Mouse (Mus musculus) forebrain, embryonic 11.5 days (tissue): ENCODE data around the gene Sdk2. TPM values are rescaled to one million over a fixed set of nuclear protein-coding genes. Genes with fewer than 3 reads are reported as not detected.

Experiments
- ATAC-seq: fragments of 200-750 bp; cut with Nextera tagmentation; replicated peaks from 2 replicates; pipeline ENCODE4 v1.8.0; 2017; ENCODE audit warnings: moderate TSS enrichment; ENCODE audit not compliant: low FRiP score
- DNase-seq: peaks from one replicate; pipeline ENCODE4 v3.0.0-alpha.2; 2017; ENCODE audit warnings: low spot score
- H3K27ac ChIP-seq: fragments of 300-500 bp; sonication (generic); 2 replicates; pipeline ENCODE4 v1.5.1; 2014; ENCODE audit warnings: low read depth, low read length
- H3K27me3 ChIP-seq: fragments of 300-500 bp; sonication (generic); 2 replicates; pipeline ENCODE4 v1.6.1; 2014; ENCODE audit warnings: mild to moderate bottlenecking, low read length, mixed read lengths; ENCODE audit not compliant: control insufficient read depth, insufficient read depth
- H3K36me3 ChIP-seq: fragments of 300-500 bp; sonication (generic); 2 replicates; pipeline ENCODE4 v1.6.1; 2014; ENCODE audit warnings: mild to moderate bottlenecking, low read length, moderate library complexity, mixed read lengths; ENCODE audit not compliant: control insufficient read depth, insufficient read depth
- H3K4me1 ChIP-seq: fragments of 300-500 bp; sonication (generic); replicated peaks from 2 replicates; pipeline ENCODE4 v1.6.1; 2014; ENCODE audit warnings: low read length, mixed read lengths; ENCODE audit not compliant: control insufficient read depth, insufficient read depth
- H3K4me2 ChIP-seq: fragments of 300-500 bp; sonication (generic); 2 replicates; pipeline ENCODE4 v1.6.1; 2014; ENCODE audit warnings: low read depth, mild to moderate bottlenecking, low read length, moderate library complexity, mixed read lengths; ENCODE audit not compliant: severe bottlenecking
- H3K4me3 ChIP-seq: fragments of 300-500 bp; sonication (generic); 2 replicates; pipeline ENCODE4 v1.5.1; 2014; ENCODE audit warnings: low read depth, low read length
- H3K9ac ChIP-seq: fragments of 300-500 bp; sonication (generic); 2 replicates; pipeline ENCODE4 v1.6.1; 2014; ENCODE audit warnings: low read length
- H3K9me3 ChIP-seq: fragments of 300-500 bp; sonication (generic); 2 replicates; pipeline ENCODE4 v1.6.1; 2016; ENCODE audit warnings: low read length, mixed read lengths; ENCODE audit not compliant: control insufficient read depth
- WGBS: fragments of 180-500 bp; shearing (Covaris S2); extraction: QIAGEN DNeasy Blood & Tissue Kit; methylation state at CpG from one replicate; pipeline ENCODE4 v1.1.7; 2014; 5-methylcytosine and 5-hydroxymethylcytosine counted together
- polyA plus RNA-seq: library from polyadenylated mRNA; unstranded; fragments of >200 nt; fragmentation: Nextera tagmentation; extraction: Ambion mirVana; gene quantifications from 2 replicates; pipeline ENCODE4 v1.2.1, GENCODE M21; 2014

Sdk2 gene
- polyA plus RNA-seq, 1 experiment from 2014 or later, result 1.5 TPM

DNA sequence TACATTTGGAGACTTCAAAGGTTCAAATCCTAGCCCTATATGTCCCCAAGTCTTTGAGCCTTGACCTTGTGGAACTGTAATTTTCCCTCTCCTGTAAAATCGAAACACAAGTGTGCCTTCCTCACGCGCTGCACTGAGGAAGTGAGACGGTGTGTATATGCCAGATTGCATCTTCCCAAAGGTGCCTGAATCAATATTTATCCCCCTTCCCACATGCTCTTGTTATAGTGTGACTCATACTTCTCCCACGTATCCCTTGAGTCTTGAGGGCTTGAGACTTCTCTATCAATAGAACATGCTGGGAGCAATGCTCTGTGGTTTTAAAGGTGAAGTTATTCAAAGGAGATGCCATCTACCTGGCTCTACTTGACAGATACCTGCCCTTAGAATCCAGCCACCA lies 170.8 kb downstream of the Sdk2 start:
- Histone ChIP-seq H3K4me3 (no peak overlapping the region), H3K9ac (no peak overlapping the region), H3K9me3 (no peaks in the 10 kb centered on the region), H3K27me3 (no peaks in the 10 kb centered on the region), H3K4me2 (no peak overlapping the region), H3K36me3 (no peaks in the 10 kb centered on the region), H3K4me1 (peaks cover 4% of the 10 kb centered on the region; the same call in 1 of the 2 replicates), H3K27ac (no peak overlapping the region)
- DNase-seq (no peak), ATAC-seq (no peak)
- 94% methylated on average over 5 of the region's 5 CpGs for WGBS

DNA sequence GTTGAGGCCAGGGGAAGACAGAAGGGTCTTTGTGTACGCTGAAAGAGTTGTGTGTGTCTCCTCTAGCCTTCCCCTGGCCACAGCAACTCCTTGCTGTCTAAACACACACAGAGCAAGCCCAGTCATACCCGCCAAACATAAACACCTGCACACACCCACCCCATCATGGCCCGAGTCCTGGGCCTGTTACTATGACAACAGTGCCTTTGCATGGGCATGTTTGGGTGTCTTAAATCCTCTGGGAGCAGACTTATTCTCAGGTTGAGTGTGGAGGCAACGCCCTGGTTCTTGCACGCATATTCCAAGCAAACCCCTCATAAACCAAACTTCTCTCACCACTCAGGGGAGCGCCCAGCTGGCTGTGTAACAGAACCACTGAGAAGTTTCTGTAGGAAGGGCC lies 173.9 kb downstream of the Sdk2 start:
- Histone ChIP-seq H3K36me3 (no peaks in the 10 kb centered on the region), H3K9me3 (no peaks in the 10 kb centered on the region), H3K4me1 (no peaks in the 10 kb centered on the region), H3K4me2 (no peak overlapping the region), H3K4me3 (no peak overlapping the region), H3K27ac (no peak overlapping the region), H3K9ac (no peak overlapping the region), H3K27me3 (no peaks in the 10 kb centered on the region)
- DNase-seq, result no peak
- no peak for ATAC-seq
- WGBS, result 81% methylated on average over 6 of the region's 6 CpGs

DNA sequence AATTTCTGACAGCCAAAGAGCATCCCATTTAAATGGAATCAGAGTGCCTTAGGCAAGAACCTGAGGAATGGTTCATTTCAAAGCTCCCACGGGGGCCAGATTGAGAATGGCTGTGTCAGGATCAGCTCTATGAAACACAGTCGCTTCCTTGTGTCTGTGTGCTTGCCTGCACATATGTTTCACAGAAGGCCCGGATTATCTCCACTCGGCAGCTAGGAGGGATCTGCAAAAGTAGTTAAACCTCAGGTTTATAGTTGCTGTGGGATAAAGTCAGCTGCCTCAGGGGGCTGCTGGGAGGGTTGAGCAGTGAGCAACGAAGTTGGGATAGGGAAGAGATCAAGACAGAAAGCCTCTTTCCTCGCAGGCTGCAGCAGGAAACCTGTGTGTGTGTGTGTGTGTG lies 174.8 kb downstream of the Sdk2 start:
- Histone ChIP-seq H3K9ac (no peak overlapping the region), H3K27ac (no peak overlapping the region), H3K36me3 (no peaks in the 10 kb centered on the region), H3K4me3 (no peak overlapping the region), H3K9me3 (no peaks in the 10 kb centered on the region), H3K4me1 (no peaks in the 10 kb centered on the region), H3K27me3 (no peaks in the 10 kb centered on the region), H3K4me2 (no peak overlapping the region)
- ATAC-seq (no peak), DNase-seq (no peak)
- 75% methylated on average over 6 of the region's 6 CpGs for WGBS

DNA sequence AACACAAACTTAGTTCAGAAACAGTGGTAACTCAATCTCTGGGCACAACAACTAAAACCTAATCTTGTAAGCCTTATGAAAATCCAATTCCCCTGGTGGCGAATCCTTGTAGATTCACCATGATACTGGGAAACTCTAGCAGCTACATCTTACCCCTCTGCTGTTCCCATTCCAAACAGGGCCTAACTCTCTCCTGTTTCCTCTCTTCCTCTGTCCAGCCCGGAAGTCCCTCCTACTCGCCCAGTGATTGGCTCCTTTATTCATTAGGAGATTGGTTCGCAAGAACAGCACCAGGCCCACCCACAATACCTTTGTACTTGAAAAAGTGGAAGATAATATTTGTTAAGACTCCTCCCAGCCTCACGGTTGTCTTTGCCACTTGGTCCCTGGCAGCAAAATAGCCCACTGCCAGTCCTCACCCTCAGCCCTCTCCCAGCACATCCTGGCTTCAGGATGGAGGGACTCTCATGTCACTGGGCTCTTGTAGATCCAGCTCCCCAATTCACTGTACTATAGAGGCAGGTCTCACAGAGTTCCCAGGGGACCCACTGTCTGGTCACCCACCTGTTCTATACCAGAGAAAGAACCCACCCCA lies 178.6 kb downstream of the Sdk2 start:
- Histone ChIP-seq H3K27ac (no peak overlapping the region), H3K9ac (no peak overlapping the region), H3K4me2 (no peak overlapping the region), H3K36me3 (no peaks in the 10 kb centered on the region), H3K27me3 (no peaks in the 10 kb centered on the region), H3K4me3 (no peak overlapping the region), H3K9me3 (no peaks in the 10 kb centered on the region), H3K4me1 (no peaks in the 10 kb centered on the region)
- ATAC-seq, result no peak
- no peak for DNase-seq
- WGBS, result 90% methylated on average over 5 of the region's 5 CpGs

DNA sequence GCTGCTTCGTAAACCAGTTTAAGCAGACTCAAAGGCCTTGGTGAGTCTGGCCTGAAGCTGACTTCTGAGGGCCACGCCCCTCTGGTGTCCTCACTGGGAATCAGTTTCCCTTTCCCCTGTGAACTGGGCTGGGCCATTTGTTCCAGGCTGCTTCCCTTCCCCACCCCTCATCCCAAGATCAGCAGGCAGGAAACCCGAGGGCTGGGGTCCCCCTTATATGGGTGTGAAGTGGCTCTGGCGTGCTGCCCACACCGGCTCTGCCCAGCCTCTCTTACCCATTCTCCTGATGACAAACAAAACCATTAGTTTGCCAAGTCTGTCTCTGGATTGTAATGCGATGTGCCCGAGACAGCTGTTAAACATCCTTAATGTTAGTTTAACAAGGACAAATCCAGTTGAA lies 180.5 kb downstream of the Sdk2 start:
- ATAC-seq (no peak), DNase-seq (no peak)
- H3K4me2 ChIP-seq, result no peak overlapping the region
- no peaks in the 10 kb centered on the region for H3K4me1 ChIP-seq
- H3K27me3 ChIP-seq, result no peaks in the 10 kb centered on the region
- H3K9ac ChIP-seq, result no peak overlapping the region
- no peak overlapping the region for H3K27ac ChIP-seq
- no peaks in the 10 kb centered on the region for H3K9me3 ChIP-seq
- 90% methylated on average over 7 of the region's 7 CpGs for WGBS
- no peaks in the 10 kb centered on the region for H3K36me3 ChIP-seq
- H3K4me3 ChIP-seq, result no peak overlapping the region

DNA sequence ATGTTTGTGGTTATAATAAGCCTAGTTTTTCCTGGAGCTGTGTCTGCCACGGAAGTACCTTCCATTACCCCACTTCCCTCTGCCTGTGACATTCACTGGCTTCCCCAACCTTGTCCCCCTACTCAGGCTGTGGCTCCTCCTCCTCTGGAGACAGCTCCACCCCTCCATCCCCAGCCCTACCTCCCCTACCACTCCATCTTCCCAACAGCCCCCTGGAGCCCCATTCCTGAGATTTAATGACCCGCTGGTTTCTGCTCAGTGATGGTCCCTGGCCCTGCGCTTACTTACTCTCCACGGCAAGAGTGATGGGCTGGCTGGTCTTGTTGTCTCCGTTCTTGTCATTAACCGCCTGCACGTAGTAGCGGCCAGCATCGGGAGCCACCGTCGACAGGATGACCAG lies 181.9 kb downstream of the Sdk2 start:
- H3K9ac ChIP-seq, result no peak overlapping the region
- H3K36me3 ChIP-seq, result no peaks in the 10 kb centered on the region
- H3K4me1 ChIP-seq, result no peaks in the 10 kb centered on the region
- H3K27ac ChIP-seq, result no peak overlapping the region
- WGBS, result 86% methylated on average over 11 of the region's 11 CpGs
- DNase-seq, result no peak
- no peaks in the 10 kb centered on the region for H3K9me3 ChIP-seq
- no peak overlapping the region for H3K4me2 ChIP-seq
- no peak overlapping the region for H3K4me3 ChIP-seq
- H3K27me3 ChIP-seq, result no peaks in the 10 kb centered on the region
- no peak for ATAC-seq

DNA sequence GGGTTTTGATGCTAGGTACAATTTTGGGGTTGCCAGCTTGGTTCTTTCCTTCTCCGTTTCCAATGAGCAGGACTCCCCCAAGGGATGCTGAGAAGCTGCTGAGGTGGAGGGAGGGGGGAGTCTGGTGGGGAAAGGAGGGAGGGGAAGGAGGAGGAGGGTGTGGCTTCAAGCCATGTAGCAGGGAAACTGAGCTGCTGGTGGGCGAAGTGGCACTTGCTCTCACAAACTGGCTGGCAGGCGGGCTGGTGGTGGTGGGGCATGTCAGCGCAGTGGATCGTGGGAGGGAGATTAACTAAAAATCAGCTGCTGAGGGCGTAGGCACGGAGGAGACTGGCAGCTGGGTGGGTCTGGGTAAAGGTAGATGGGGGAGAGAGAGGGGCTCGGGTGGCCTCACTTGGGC lies 183.8 kb downstream of the Sdk2 start:
- H3K9me3 ChIP-seq, result no peaks in the 10 kb centered on the region
- H3K4me3 ChIP-seq, result no peak overlapping the region
- H3K36me3 ChIP-seq, result no peaks in the 10 kb centered on the region
- no peak overlapping the region for H3K9ac ChIP-seq
- H3K4me2 ChIP-seq, result no peak overlapping the region
- WGBS, result 61% methylated on average over 8 of the region's 8 CpGs
- ATAC-seq (no peak), DNase-seq (no peak)
- H3K4me1 ChIP-seq, result no peaks in the 10 kb centered on the region
- H3K27ac ChIP-seq, result no peak overlapping the region
- no peaks in the 10 kb centered on the region for H3K27me3 ChIP-seq

DNA sequence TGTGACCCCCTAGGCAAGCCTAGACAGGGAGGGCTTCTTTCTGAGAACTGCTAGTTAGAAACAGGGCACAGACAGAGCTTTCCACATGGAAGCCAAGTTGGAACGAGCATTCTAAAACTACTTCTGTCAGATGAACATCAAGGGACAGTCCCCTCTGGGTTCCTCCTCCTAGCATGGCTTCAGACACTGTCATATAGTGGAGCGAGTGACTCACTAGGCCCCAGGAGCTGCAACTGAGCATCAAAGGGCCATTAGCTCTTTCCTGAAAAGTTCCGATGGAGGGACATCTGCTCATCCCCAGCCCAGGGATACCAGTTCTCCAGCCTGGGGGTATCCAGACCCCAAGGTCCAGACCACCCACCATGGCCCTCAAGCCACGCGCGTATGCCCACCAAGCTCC lies 185.0 kb downstream of the Sdk2 start:
- H3K4me1 ChIP-seq, result no peaks in the 10 kb centered on the region
- H3K27ac ChIP-seq, result no peak overlapping the region
- H3K27me3 ChIP-seq, result no peaks in the 10 kb centered on the region
- H3K4me2 ChIP-seq, result no peak overlapping the region
- no peak for DNase-seq
- no peak for ATAC-seq
- no peaks in the 10 kb centered on the region for H3K36me3 ChIP-seq
- H3K9ac ChIP-seq, result no peak overlapping the region
- no peaks in the 10 kb centered on the region for H3K9me3 ChIP-seq
- no peak overlapping the region for H3K4me3 ChIP-seq
- 90% methylated on average over 6 of the region's 6 CpGs for WGBS

DNA sequence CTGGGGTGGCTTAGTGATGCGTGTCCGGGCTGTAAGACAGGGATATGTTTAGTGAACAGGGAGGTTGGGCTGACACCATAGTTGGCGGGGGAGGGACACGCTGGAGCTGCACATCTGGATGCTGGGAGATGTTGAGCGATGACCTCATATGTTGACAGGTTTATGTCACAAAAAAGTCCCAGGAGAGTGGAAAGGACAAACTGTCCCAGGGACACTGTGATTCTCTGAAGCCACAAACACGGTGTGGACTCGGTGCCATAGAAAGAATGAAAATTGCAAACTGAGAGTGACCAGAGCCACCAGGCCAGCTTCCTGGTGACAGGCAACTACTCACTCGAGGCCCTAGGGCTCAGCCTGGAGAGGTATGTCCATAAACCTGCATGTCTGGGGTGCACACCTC lies 199.8 kb downstream of the Sdk2 start:
- H3K9me3 ChIP-seq, result no peaks in the 10 kb centered on the region
- ATAC-seq, result no peak
- WGBS, result 93% methylated on average over 8 of the region's 8 CpGs
- no peak overlapping the region for H3K9ac ChIP-seq
- H3K36me3 ChIP-seq, result no peaks in the 10 kb centered on the region
- no peak for DNase-seq
- H3K27ac ChIP-seq, result no peak overlapping the region
- H3K4me3 ChIP-seq, result no peak overlapping the region
- H3K4me1 ChIP-seq, result 0 out of 2 replicates have a peak, but pooled peaks cover 2% of the 10 kb centered on the region
- no peaks in the 10 kb centered on the region for H3K27me3 ChIP-seq
- H3K4me2 ChIP-seq, result no peak overlapping the region
